Mouse (Mus musculus): ENCODE data around the gene Slc22a18. TPM values are rescaled to one million over a fixed set of nuclear protein-coding genes. Genes with fewer than 3 reads are reported as not detected.

Slc22a18 gene
- total RNA-seq (2021): 1.8 and 11.3 TPM in 2 replicates
- long read RNA-seq, experiment 1, partial matches to known transcripts: 0 of 1 reads
- long read RNA-seq, experiment 1, other reads (novel, unspliced or antisense): 1 of 1 reads
- long read RNA-seq, experiment 2, partial matches to known transcripts: 5 of 10 reads
- long read RNA-seq, experiment 2, other reads (novel, unspliced or antisense): 1 of 10 reads

GRCm38 (mm10) chr7:143473347-143474101, at the start of gene Slc22a18:
TSS of gene Slc22a18 (plus strand) at chr7:143473736.
- peak; percentile 41 for DNase-seq

- DNase-seq: no peak
Measured at GRCm38 (mm10) chr7:143428142-143428813, 45.3 kb upstream of the Slc22a18 start.

DNA sequence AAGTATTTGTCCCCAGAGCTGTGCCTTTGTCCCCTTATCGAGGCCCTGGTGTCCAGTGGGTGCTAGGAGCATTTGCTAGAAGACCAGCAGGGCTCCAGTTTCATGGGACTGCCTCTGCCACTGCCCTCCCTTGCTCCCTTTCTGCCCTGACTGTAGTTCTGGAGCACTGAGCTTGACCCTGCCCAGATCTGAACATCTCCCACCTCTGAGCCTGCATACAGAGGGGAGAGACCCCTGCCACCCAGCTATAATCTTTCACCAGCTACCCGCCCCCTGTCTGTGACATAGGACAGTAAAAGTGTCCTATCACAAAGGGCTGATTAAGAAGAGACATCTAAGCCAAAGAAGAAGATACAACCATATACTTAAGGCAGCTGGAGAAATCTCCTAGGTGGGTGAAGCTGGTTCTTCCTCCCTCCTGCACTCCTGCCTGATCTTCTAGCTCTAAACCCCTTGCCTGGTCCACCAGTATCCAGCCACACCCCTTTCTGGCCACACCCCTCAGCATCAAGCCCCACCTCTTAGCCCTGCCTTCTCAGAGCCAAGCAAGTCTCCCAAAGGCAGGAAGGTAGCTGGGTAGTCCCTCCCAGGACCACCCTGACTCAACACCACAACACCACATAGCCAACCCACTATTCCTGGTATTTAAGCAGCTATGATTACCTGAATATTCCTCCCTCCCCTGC, 44.6 kb upstream of the Slc22a18 start:
- DNase-seq: no peak

GRCm38 (mm10) chr7:143432631-143433030, 40.9 kb upstream of the Slc22a18 start:
- DNase-seq: no peak

GRCm38 (mm10) chr7:143433331-143433730, 40.2 kb upstream of the Slc22a18 start:
- DNase-seq: peak; percentile 83

DNA sequence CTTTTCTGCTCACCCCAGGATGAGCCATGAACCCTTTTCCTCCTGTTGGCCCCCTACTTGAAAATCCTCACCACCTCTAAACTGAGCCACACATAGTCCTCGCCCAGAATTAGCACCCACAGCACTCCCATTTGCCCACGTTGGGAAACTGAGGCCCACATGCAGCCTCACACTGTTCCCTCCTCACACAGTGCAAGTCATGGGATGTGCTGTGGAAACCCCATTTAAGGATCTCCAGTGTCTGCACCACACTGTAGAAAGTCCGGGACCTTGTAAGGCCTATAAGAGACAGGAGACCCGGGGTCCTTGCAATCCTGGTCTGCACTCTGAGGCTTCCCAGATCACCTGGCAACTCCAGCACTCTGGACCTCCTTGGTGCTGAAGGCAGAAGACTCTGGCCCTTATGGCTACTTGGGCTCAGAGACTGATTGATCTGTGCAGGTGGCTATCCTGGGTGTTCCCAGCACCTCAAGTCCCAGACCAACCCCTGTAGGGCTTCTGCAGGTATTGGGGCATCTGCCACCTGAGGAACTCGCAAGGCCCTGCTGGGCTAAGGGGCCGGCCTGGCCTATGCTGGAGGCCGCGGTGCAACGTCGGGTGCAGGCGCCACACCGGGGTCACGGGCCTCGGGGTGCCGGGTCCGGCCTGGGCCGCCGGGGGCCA, 36.2 kb upstream of the Slc22a18 start:
- DNase-seq: no peak

- peak; percentile 33 for DNase-seq
Measured at GRCm38 (mm10) chr7:143437894-143438581, 35.5 kb upstream of the Slc22a18 start.

DNA sequence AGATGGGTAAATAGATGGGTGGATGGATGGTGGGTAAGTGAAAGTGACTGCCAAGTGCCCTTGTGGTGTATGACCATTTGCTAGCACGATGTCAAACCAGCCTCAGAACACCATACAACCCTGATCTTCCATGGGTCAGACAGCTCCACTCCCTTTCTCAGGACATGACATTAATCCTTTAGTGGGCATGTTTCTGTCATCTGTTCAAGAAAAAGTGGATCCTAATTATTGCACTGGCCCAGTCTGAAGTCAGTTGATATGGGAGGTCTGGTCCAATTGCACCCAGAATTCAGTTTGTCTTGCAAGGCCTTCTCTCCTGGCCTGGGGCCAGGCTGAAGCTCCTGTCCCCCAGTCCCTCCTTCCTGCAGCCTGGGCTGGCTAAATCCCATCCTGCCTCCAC, 34.6 kb upstream of the Slc22a18 start:
- DNase-seq: no peak

GRCm38 (mm10) chr7:143444580-143444954, 29.0 kb upstream of the Slc22a18 start:
- no peak for DNase-seq

DNA sequence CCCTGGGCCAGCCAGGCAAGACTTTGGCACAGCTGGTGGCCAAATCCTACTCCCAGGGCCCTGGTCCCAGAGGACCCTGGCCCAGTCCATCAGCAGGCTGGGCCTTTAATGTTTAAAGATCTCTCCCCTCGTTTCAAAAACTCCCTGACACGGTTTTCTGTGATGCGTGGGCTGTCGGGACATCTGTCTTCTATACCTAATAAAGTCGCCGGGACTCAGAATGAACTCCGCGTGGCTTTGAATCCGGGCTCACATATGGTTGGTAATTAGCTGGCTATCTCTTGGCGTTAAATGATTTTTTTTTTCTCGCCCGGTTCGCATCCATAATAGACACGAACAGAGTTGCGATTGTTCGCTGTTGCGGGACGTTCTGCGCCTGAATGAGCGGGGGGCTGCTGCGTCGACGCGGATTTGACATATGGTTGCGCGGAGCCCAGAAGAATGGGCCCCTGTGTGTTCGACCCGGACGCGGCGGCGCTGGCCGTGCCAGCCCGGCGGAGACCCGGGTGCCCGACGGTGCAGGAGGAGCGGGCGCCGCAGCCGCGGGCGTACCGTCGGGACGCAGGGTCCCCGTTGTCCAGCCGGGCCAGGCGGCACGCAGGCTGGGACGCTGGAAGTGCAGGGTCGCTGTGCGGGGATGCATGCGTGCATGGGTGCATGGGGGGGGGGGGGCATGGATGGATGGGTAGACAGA, 28.4 kb upstream of the Slc22a18 start:
- no peak for DNase-seq

DNA sequence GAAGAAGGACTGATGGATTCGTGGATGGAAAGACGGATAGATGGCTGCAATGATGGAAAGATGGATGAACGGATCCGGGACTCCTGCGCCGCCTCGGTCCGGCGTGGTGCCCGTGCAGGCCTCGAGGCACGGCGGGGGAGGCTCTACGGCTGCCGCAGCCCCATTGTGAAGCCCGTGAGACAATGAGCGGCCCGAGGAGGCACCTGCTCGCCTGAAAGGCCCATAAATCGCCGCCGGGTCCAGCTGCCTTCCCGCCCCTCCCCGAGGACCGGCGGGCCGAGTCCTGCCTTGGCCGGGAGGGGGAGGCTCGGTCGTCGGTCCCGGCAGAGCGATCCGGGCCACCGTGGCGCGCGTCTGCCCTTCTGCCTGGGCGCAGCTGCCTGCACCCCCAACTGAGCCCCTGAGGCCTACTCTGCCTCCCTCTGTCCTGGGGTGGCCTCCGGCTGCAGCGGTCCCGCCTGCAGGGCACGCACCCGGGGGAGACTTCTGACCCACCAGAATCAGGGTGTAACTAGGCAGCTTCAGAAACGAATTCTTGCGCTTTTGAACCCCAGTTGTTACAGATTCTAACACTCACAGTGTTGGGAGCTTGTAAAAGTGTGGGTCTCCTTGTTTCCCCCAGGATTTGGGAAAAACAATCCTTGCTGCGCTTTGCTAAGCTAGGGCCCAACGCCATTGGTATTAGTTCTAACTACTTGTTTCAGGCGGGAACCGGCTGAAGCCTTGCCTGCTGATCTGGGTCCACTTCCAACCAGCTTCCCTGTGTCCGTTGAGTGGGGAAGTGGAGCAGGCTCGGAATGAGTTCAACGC, 27.7 kb upstream of the Slc22a18 start:
- peak; percentile 36 for DNase-seq

- DNase-seq: peak; percentile 60
Measured at GRCm38 (mm10) chr7:143447130-143447529, 26.4 kb upstream of the Slc22a18 start.

GRCm38 (mm10) chr7:143458963-143459331, 14.6 kb upstream of the Slc22a18 start:
- no peak for DNase-seq

- DNase-seq: peak; percentile 76
Measured at GRCm38 (mm10) chr7:143459332-143460211, 14.0 kb upstream of the Slc22a18 start.

DNA sequence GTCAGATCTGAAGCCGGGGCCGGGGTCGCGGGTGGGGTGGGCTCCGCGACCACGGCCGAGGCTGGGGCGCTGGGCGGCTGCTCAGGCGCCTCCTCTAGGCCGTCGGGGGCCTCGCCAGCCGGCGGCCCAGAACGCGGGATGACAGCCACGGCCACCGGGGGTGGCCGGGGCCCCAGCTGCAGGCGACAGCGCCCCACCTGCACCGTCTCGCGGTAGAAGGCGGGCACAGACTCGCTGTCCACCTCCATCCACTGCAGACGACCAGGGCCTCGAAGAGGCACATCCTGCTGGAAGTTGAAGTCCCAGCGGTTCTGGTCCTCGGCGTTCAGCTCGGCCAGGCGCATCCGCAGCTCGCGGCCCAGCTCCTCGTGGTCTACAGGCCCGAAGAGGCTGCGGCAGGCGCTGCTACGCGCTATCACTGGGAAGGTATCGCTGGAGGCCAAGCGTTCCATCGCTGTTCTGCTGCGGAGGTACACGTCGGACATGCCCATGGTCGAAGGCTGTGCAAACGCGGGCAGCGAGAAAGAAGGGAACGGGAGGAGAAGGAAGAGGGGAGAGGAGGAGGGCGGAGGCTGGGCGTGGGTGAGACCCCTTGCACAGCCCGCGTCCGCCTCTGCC, 13.2 kb upstream of the Slc22a18 start:
- DNase-seq: peak; percentile 28

- DNase-seq: peak; percentile 93
Measured at GRCm38 (mm10) chr7:143460874-143461273, 12.7 kb upstream of the Slc22a18 start, which contains the start of gene Cdkn1c. TSS of gene Cdkn1c (minus strand) at chr7:143461050.

GRCm38 (mm10) chr7:143461294-143461870, 12.2 kb upstream of the Slc22a18 start:
- no peak for DNase-seq

DNA sequence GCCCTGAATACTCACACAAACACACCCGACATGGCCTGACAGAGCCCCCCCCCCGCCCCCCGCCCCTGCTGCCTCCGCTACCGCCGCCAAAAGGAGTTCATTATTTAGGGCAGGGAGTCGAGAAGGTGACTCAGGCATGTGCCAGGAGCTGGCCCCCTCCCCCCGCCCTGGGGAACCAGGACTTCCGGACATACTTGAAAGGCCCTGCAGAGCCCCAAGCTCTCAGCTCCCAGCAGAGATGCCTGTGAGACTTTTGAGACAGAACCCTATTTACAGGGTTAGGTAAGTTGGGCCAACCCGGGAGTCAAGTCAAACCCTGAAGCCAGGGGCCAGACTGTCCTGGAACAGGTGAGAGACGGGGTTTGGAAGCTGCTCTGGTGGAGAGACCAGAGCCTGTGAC, 11.6 kb upstream of the Slc22a18 start:
- DNase-seq: peak; percentile 40

Data from adrenal gland, postnatal 14 days (tissue).